Mouse (Mus musculus) G1E (cell line): ENCODE data around the gene Gtf3a. TPM values are rescaled to one million over a fixed set of nuclear protein-coding genes. Genes with fewer than 3 reads are reported as not detected.
"Not testable (repeated sequence)": the region's sequence is repeated elsewhere in the genome, so short reads cannot be mapped to it uniquely, and the experiment has no call there.

ENCODE experiments used
- ATAC-seq: 2 replicates; pipeline ENCODE4 v1.8.0; 2016; ENCODE audit warnings: mild to moderate bottlenecking; ENCODE audit not compliant: insufficient number of reproducible peaks, poor library complexity, low FRiP score, severe bottlenecking; ENCODE audit errors: extremely low read depth
- DNase-seq: peaks from one replicate; pipeline ENCODE4 v3.0.0; 2012; ENCODE audit warnings: low spot score
- H3K27me3 ChIP-seq: 2 replicates; pipeline ENCODE4 v1.6.1; 2012; ENCODE audit warnings: mild to moderate bottlenecking, low read length, inconsistent platforms; ENCODE audit not compliant: insufficient read depth
- H3K36me3 ChIP-seq: replicated peaks from 2 replicates; pipeline ENCODE3; 2012; ENCODE audit warnings: mild to moderate bottlenecking, inconsistent platforms
- H3K4me1 ChIP-seq: 2 replicates; pipeline ENCODE4 v1.6.1; 2012; ENCODE audit warnings: low read depth, low read length, inconsistent platforms, mixed read lengths; ENCODE audit not compliant: insufficient read depth
- H3K4me3 ChIP-seq: 2 replicates; pipeline ENCODE4 v1.5.1; 2012; ENCODE audit warnings: low read depth, mild to moderate bottlenecking, inconsistent platforms, low read length, moderate library complexity, mixed read lengths
- H3K9me3 ChIP-seq: replicated peaks from 2 replicates; pipeline ENCODE4 v1.6.1; 2012; ENCODE audit warnings: inconsistent platforms
- CTCF ChIP-seq: IDR thresholded peaks from 2 replicates; pipeline ENCODE4 v1.5.1; 2012; ENCODE audit warnings: low read depth, low read length, inconsistent platforms, mixed read lengths
- GATA1 ChIP-seq: IDR thresholded peaks from 2 replicates; pipeline ENCODE4 v1.6.1; 2012; ENCODE audit warnings: borderline replicate concordance, low read length, inconsistent platforms, mixed read lengths
- GATA2 ChIP-seq: IDR thresholded peaks from 2 replicates; pipeline ENCODE4 v1.6.1; 2012; ENCODE audit warnings: low read depth, low read length, inconsistent platforms, borderline replicate concordance
- POLR2AphosphoS5 ChIP-seq: IDR thresholded peaks from 2 replicates; pipeline ENCODE4 v1.6.1; 2012; ENCODE audit warnings: low read depth, low read length, inconsistent platforms; ENCODE audit not compliant: insufficient replicate concordance
- TAL1 ChIP-seq: conservative IDR thresholded peaks from 2 replicates; pipeline ENCODE4 v1.6.1; 2012; ENCODE audit warnings: low read depth, low read length, inconsistent platforms, mixed read lengths
- polyA plus RNA-seq: library from polyadenylated mRNA; stranded (reverse); fragments of >175 nt; gene quantifications from 2 replicates; pipeline ENCODE4 v1.2.3, GENCODE M21; 2012
- total RNA-seq, 2 experiments: library from RNA; stranded (forward) in 1 of 2; stranded (reverse) in 1 of 2; fragments of 200-1000 nt in 1 of 2; fragments of >200 nt in 1 of 2; fragmentation: Nextera tagmentation in 1 of 2; gene quantifications; 2 replicates each; pipeline ENCODE4 v1.2.3; 2014 to 2017

Gtf3a gene
- total and polyA plus RNA-seq, 3 experiments: 172 to 214 (median 193) TPM

GRCm38 (mm10) chr5:146933466-146933865 lies 15.0 kb upstream of the Gtf3a start:
- DNase-seq (no peak), ATAC-seq (no peak)
- Histone ChIP-seq H3K27me3 (peaks cover 15% of the 10 kb centered on the region; the same call in 1 of the 2 replicates), H3K4me1 (no peaks in the 10 kb centered on the region), H3K9me3 (no peaks in the 10 kb centered on the region), H3K36me3 (no peaks in the 10 kb centered on the region), H3K4me3 (no peak overlapping the region)
- TF ChIP-seq CTCF (no peak), POLR2AphosphoS5 (no peak), TAL1 (no peak), GATA1 (no peak), GATA2 (no peak)

GRCm38 (mm10) chr5:146937541-146938503 lies 10.6 kb upstream of the Gtf3a start:
- H3K4me3 ChIP-seq: no peak overlapping the region
- no peak for DNase-seq
- no peak for ATAC-seq
- H3K9me3 ChIP-seq: peaks cover 4% of the 10 kb centered on the region
- H3K4me1 ChIP-seq: no peaks in the 10 kb centered on the region
- peaks cover 16% of the 10 kb centered on the region; the same call in 1 of the 2 replicates for H3K27me3 ChIP-seq
- no peaks in the 10 kb centered on the region for H3K36me3 ChIP-seq
- TF ChIP-seq POLR2AphosphoS5 (no peak), GATA2 (no peak), CTCF (no peak), GATA1 (no peak), TAL1 (no peak)

GRCm38 (mm10) chr5:146939109-146939796 lies 9.2 kb upstream of the Gtf3a start:
- H3K4me3 ChIP-seq: no peak overlapping the region
- ATAC-seq: no peak
- no peak for DNase-seq
- H3K9me3 ChIP-seq: peaks cover 4% of the 10 kb centered on the region
- H3K36me3 ChIP-seq: no peaks in the 10 kb centered on the region
- H3K4me1 ChIP-seq: no peaks in the 10 kb centered on the region
- TF ChIP-seq GATA2: no peak
- TF ChIP-seq CTCF: peak; percentile 37; the same call in 1 of the 2 replicates
- peaks cover 13% of the 10 kb centered on the region; the same call in 1 of the 2 replicates for H3K27me3 ChIP-seq

GRCm38 (mm10) chr5:146940219-146940618 lies 8.2 kb upstream of the Gtf3a start:
- peaks cover 13% of the 10 kb centered on the region; the same call in 1 of the 2 replicates for H3K27me3 ChIP-seq
- H3K36me3 ChIP-seq: no peaks in the 10 kb centered on the region
- no peak overlapping the region for H3K4me3 ChIP-seq
- TF ChIP-seq GATA1 (no peak), CTCF (peak; percentile 68)
- no peak; the same call in 1 of the 2 replicates for ATAC-seq
- peaks cover 6% of the 10 kb centered on the region for H3K9me3 ChIP-seq
- no peaks in the 10 kb centered on the region for H3K4me1 ChIP-seq
- DNase-seq: no peak

- not testable (repeated sequence) for ATAC-seq, H3K9me3 ChIP-seq, H3K36me3 ChIP-seq, DNase-seq, H3K4me3 ChIP-seq, H3K4me1 ChIP-seq
- peaks cover 11% of the 10 kb centered on the region; the same call in 1 of the 2 replicates for H3K27me3 ChIP-seq
Observed at GRCm38 (mm10) chr5:146941939-146942338, 6.5 kb upstream of the Gtf3a start.

- no peak for ATAC-seq
- peaks cover 6% of the 10 kb centered on the region for H3K9me3 ChIP-seq
Observed at GRCm38 (mm10) chr5:146942965-146943364, 5.5 kb upstream of the Gtf3a start.

More at GRCm38 (mm10) chr5:146942965-146943364, 5.5 kb upstream of the Gtf3a start:
- Histone ChIP-seq H3K4me1 (peaks cover 5% of the 10 kb centered on the region), H3K4me3 (no peak overlapping the region), H3K36me3 (no peaks in the 10 kb centered on the region), H3K27me3 (peaks cover 8% of the 10 kb centered on the region; the same call in 1 of the 2 replicates)
- TF ChIP-seq POLR2AphosphoS5 (no peak), CTCF (no peak), TAL1 (no peak), GATA1 (no peak), GATA2 (no peak)
- DNase-seq: no peak
